Mouse (Mus musculus) embryonic facial prominence, embryonic 13.5 days (tissue): ENCODE measurements around the gene Bag6. TPM values are rescaled to one million over a fixed set of nuclear protein-coding genes. Genes with fewer than 3 reads are reported as not detected.
"Not testable (repeated sequence)": the region's sequence is repeated elsewhere in the genome, so short reads cannot be mapped to it uniquely, and the experiment has no call there.

Experiments used
- ATAC-seq: fragments of 200-750 bp; cut with Nextera tagmentation; 2 replicates; pipeline ENCODE4 v1.8.0; 2017; ENCODE audit warnings: low read depth; ENCODE audit not compliant: insufficient number of reproducible peaks, insufficient read depth, low FRiP score, low TSS enrichment
- H3K27ac ChIP-seq: fragments of 300-500 bp; sonication (generic); 2 replicates; pipeline ENCODE4 v1.5.1; 2015; ENCODE audit warnings: moderate library complexity, mild to moderate bottlenecking, inconsistent platforms
- H3K27me3 ChIP-seq: fragments of 300-500 bp; sonication (generic); 2 replicates; pipeline ENCODE4 v1.6.1; 2015; ENCODE audit warnings: mild to moderate bottlenecking, inconsistent platforms
- H3K36me3 ChIP-seq: fragments of 300-500 bp; sonication (generic); 2 replicates; pipeline ENCODE4 v1.6.1; 2015; ENCODE audit warnings: mild to moderate bottlenecking, inconsistent platforms
- H3K4me1 ChIP-seq: fragments of 300-500 bp; sonication (generic); 2 replicates; pipeline ENCODE4 v1.6.1; 2015; ENCODE audit warnings: inconsistent platforms
- H3K4me2 ChIP-seq: fragments of 300-500 bp; sonication (generic); 2 replicates; pipeline ENCODE4 v1.6.1; 2015; ENCODE audit warnings: moderate library complexity, mild to moderate bottlenecking, inconsistent platforms
- H3K4me3 ChIP-seq: fragments of 300-500 bp; sonication (generic); 2 replicates; pipeline ENCODE4 v1.5.1; 2015; ENCODE audit warnings: mild to moderate bottlenecking, inconsistent platforms
- H3K9ac ChIP-seq: fragments of 300-500 bp; sonication (generic); 2 replicates; pipeline ENCODE4 v1.6.1; 2015; ENCODE audit warnings: mild to moderate bottlenecking, inconsistent platforms
- H3K9me3 ChIP-seq: fragments of 300-500 bp; sonication (generic); 2 replicates; pipeline ENCODE4 v1.6.1; 2016; ENCODE audit warnings: inconsistent platforms
- WGBS: fragments of 180-500 bp; shearing (Covaris S2); methylation state at CpG from one replicate; pipeline ENCODE4 v1.1.7; 2015; ENCODE audit warnings: mixed read lengths; 5-methylcytosine and 5-hydroxymethylcytosine counted together
- polyA plus RNA-seq: library from polyadenylated mRNA; unstranded; fragments of >200 nt; fragmentation: Nextera tagmentation; extraction: Ambion mirVana; gene quantifications from 2 replicates; pipeline ENCODE4 v1.2.1, GENCODE M21; 2015

Gene Bag6
- polyA plus RNA-seq, 1 experiment from 2014 or later: 67.8 TPM

DNA sequence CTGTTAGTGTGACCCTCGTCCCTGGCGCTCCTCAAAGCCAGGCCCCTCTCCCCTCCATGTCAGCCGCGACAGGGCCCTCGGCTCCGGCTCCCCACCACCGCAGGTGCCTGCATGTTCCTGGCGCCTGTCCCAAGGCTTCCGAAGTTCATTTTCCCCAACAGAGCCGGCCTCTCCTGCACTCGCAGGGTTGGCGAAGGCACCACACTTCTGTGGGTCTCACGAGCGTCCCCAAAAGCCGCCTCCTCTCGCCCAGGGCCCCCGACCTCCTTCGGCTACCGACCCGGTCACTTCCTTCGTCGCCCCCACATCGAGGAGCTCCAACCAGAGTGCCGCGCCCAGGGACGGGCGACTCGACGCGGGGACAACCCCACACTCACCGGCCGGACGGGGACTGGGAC lies 14.2 kb upstream of the Bag6 start:
- ATAC-seq: no peak
- H3K9ac ChIP-seq: peak overlapping the region; percentile 95
- H3K36me3 ChIP-seq: peaks cover 51% of the 10 kb centered on the region
- H3K4me2 ChIP-seq: peak overlapping the region; percentile 94
- H3K4me1 ChIP-seq: peaks cover 26% of the 10 kb centered on the region
- H3K27me3 ChIP-seq: no peaks in the 10 kb centered on the region
- H3K9me3 ChIP-seq: no peaks in the 10 kb centered on the region
- under 1% methylated on average over 33 of the region's 33 CpGs for WGBS
- H3K27ac ChIP-seq: peak overlapping the region; percentile 60; the same call in 1 of the 2 replicates
- H3K4me3 ChIP-seq: peak overlapping the region; percentile 94

DNA sequence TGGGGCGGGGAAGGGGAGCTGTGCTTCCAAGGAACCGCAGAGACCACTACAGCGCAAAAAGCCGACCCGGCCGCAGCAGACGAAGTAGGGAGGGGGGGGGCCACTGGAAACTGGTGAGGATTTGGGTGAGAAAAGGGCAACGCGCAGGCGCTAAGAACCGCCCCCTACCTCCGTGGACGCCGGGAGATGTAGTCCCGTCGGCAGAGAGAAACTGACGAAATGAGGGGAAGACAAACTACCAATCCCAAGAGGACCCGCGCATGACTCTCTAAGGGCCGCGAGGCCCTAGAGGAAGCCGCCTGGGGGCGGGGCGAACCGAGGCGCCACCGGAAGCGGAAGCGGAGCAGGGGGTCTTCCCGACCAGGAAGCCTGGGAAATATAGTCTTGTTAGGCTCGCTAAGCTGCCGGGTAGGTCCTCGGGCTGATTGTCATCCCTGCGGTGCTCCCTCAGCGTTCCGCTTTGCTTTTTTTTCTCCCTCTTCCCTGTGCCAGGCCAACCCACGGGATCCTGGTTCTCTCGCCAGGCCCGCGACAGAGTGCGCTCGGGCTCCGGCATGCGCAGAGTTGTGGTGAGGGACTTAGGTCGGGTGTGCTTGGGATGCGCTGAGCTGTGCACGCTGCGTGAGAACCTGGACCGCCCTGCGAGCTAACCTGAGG lies 13.7 kb upstream of the Bag6 start, which contains the start of gene Gpank1:
TSS of gene Gpank1 (plus strand) at position 313 of the 657 bp plus-strand sequence.
- Histone ChIP-seq H3K4me3 (peak within 1 kb of the TSS; percentile 94), H3K9me3 (no peaks in the 10 kb centered on the region), H3K4me2 (peak within 1 kb of the TSS; percentile 94), H3K9ac (peak within 1 kb of the TSS; percentile 95), H3K27me3 (no peaks in the 10 kb centered on the region), H3K36me3 (peaks cover 46% of the 10 kb centered on the region), H3K27ac (peak within 1 kb of the TSS; percentile 93), H3K4me1 (peaks cover 26% of the 10 kb centered on the region)
- WGBS: under 1% methylated on average over 50 of the region's 50 CpGs
- peak; percentile 89 for ATAC-seq

GRCm38 (mm10) chr17:35121871-35122303 lies 13.1 kb upstream of the Bag6 start, which contains the start of gene Csnk2b:
Gene Csnk2b, minus strand, starts transcription at chr17:35122053.
- H3K9me3 ChIP-seq: no peaks in the 10 kb centered on the region
- H3K27me3 ChIP-seq: no peaks in the 10 kb centered on the region

GRCm38 (mm10) chr17:35123287-35123686 lies 11.7 kb upstream of the Bag6 start:
- H3K27ac ChIP-seq, H3K27me3 ChIP-seq, H3K9me3 ChIP-seq, H3K9ac ChIP-seq, H3K4me3 ChIP-seq, ATAC-seq, H3K4me2 ChIP-seq: not testable (repeated sequence)
- H3K36me3 ChIP-seq: peaks cover 37% of the 10 kb centered on the region
- WGBS: 90% methylated on average over 9 of the region's 9 CpGs
- peaks cover 40% of the 10 kb centered on the region for H3K4me1 ChIP-seq

More at GRCm38 (mm10) chr17:35121871-35122303, 13.1 kb upstream of the Bag6 start, which contains the start of gene Csnk2b:
- no peak for ATAC-seq
- Histone ChIP-seq H3K36me3 (peaks cover 42% of the 10 kb centered on the region), H3K9ac (peak within 1 kb of the TSS; percentile 95), H3K4me3 (peak within 1 kb of the TSS; percentile 94), H3K4me2 (peak within 1 kb of the TSS; percentile 94), H3K27ac (peak within 1 kb of the TSS; percentile 93), H3K4me1 (peaks cover 31% of the 10 kb centered on the region)
- WGBS: under 1% methylated on average over 19 of the region's 19 CpGs

DNA sequence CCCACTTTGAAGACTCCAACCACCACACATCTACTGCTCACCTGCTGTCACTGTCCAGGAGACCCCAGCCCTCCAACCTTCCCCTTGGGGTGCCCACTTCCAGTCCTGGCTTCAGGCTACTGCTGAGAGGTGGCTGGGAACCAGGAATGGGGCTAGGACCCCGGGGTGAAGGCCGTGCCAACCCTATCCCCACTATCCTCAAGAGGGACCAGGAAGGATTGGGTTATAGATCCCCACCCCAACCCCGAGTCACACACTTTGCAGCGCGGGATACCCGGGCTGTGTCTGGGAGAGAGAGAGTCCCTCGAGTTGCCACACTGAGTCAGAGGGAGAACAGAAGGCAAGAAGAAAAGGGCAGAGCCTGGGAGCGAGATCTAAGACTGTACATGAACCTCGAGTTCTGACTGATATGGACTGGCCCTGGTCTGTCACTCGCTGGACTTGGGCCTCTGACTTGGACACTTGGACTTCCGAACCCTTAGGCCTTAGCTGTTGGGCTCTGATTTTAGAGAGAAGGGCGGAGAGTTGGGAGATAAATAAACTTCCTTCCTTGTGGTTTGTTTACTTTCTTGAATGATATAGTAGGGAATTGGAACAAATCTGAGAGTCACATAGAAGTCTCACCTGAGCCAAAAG lies 10.6 kb upstream of the Bag6 start:
- H3K27me3 ChIP-seq: not testable (repeated sequence)
- 95% methylated on average over 12 of the region's 12 CpGs for WGBS
- peaks cover 40% of the 10 kb centered on the region for H3K4me1 ChIP-seq

GRCm38 (mm10) chr17:35125081-35125480 lies 9.9 kb upstream of the Bag6 start:
- Histone ChIP-seq H3K27me3 (no peaks in the 10 kb centered on the region), H3K4me1 (peaks cover 35% of the 10 kb centered on the region), H3K36me3 (peaks cover 37% of the 10 kb centered on the region), H3K4me3 (no peak overlapping the region; the same call in 1 of the 2 replicates), H3K4me2 (peak overlapping the region; percentile 83; the same call in 1 of the 2 replicates), H3K9ac (peak overlapping the region; percentile 89), H3K27ac (no peak overlapping the region), H3K9me3 (no peaks in the 10 kb centered on the region)
- no peak for ATAC-seq
- 95% methylated on average over 1 of the region's 1 CpGs for WGBS

More for the DNA sequence above, 10.6 kb upstream of the Bag6 start:
- not testable (repeated sequence) for H3K4me2 ChIP-seq, ATAC-seq, H3K9ac ChIP-seq, H3K27ac ChIP-seq, H3K4me3 ChIP-seq, H3K9me3 ChIP-seq
- peaks cover 36% of the 10 kb centered on the region for H3K36me3 ChIP-seq

DNA sequence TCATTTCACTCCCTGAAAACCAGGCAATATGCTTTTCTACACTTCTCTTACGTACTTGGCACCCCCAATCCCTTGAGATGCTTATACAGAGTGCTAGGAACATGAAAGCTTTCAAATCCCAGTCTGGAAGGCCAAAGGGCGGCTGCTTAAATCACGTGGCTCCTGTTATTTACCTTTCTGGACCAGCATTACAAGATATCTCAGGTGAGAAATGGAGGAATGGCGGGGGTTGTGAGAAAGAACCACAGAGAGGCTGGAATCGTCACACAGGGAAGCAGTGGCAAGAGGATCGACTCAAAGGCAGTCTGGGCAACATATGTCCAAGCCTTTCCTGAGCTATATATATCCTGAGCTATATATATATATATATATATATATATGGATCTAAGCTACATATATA lies 9.4 kb upstream of the Bag6 start:
- no peak for ATAC-seq
- no peaks in the 10 kb centered on the region for H3K9me3 ChIP-seq
- 29% methylated on average over 6 of the region's 6 CpGs for WGBS
- H3K27me3 ChIP-seq: no peaks in the 10 kb centered on the region
- H3K9ac ChIP-seq: peak overlapping the region; percentile 89
- peak overlapping the region; percentile 88; the same call in 1 of the 2 replicates for H3K27ac ChIP-seq
- peak overlapping the region; percentile 83 for H3K4me2 ChIP-seq
- peak overlapping the region; percentile 82 for H3K4me3 ChIP-seq
- peaks cover 41% of the 10 kb centered on the region for H3K36me3 ChIP-seq
- peaks cover 31% of the 10 kb centered on the region for H3K4me1 ChIP-seq

DNA sequence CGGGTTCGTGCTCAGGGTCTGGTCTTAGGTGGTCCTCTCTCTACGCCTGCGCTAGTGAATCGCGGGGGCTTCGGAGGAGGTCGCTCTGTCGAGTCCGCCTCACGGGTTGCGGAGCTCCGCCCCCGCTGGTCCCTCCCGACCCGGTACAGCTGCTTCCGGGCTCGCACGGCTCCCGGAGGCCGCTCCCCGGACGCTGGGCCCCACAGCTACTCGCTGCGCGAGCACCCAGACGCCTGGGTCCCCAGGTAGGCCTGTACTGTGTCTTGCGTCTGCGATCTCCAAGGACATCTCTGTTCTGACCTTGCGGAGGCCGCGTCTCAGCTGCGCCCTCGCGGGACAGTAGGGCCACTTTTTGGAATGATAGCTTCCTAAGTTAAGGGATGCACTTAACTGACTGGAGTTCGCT lies 8.8 kb upstream of the Bag6 start, which contains the start of gene D17H6S53E:
TSS of gene D17H6S53E (plus strand) at position 168 of the 406 bp plus-strand sequence.
- no peaks in the 10 kb centered on the region for H3K9me3 ChIP-seq
- peaks cover 31% of the 10 kb centered on the region for H3K4me1 ChIP-seq
- peak; percentile 70; the same call in 1 of the 2 replicates for ATAC-seq
- H3K9ac ChIP-seq: peak within 1 kb of the TSS; percentile 89
- no peaks in the 10 kb centered on the region for H3K27me3 ChIP-seq
- H3K27ac ChIP-seq: peak within 1 kb of the TSS; percentile 88
- WGBS: under 1% methylated on average over 36 of the region's 36 CpGs
- H3K4me3 ChIP-seq: peak within 1 kb of the TSS; percentile 82
- H3K4me2 ChIP-seq: peak within 1 kb of the TSS; percentile 83
- peaks cover 45% of the 10 kb centered on the region for H3K36me3 ChIP-seq

- Histone ChIP-seq H3K4me3 (peak overlapping the region; percentile 82), H3K27me3 (no peaks in the 10 kb centered on the region), H3K27ac (peak overlapping the region; percentile 88; the same call in 1 of the 2 replicates), H3K9ac (peak overlapping the region; percentile 89), H3K9me3 (no peaks in the 10 kb centered on the region), H3K4me2 (peak overlapping the region; percentile 83), H3K4me1 (peaks cover 30% of the 10 kb centered on the region), H3K36me3 (peaks cover 45% of the 10 kb centered on the region)
- no peak for ATAC-seq
- WGBS: 67% methylated on average over 13 of the region's 13 CpGs
These were observed 8.0 kb upstream of the Bag6 start for GRCm38 (mm10) chr17:35127017-35127416.

GRCm38 (mm10) chr17:35128996-35129395 lies 6.0 kb upstream of the Bag6 start:
- Histone ChIP-seq H3K9ac (no peak overlapping the region), H3K9me3 (no peaks in the 10 kb centered on the region), H3K27ac (no peak overlapping the region), H3K36me3 (peaks cover 38% of the 10 kb centered on the region), H3K27me3 (no peaks in the 10 kb centered on the region), H3K4me3 (no peak overlapping the region), H3K4me1 (peaks cover 23% of the 10 kb centered on the region), H3K4me2 (no peak overlapping the region)
- ATAC-seq: no peak
- 77% methylated on average over 11 of the region's 11 CpGs for WGBS

DNA sequence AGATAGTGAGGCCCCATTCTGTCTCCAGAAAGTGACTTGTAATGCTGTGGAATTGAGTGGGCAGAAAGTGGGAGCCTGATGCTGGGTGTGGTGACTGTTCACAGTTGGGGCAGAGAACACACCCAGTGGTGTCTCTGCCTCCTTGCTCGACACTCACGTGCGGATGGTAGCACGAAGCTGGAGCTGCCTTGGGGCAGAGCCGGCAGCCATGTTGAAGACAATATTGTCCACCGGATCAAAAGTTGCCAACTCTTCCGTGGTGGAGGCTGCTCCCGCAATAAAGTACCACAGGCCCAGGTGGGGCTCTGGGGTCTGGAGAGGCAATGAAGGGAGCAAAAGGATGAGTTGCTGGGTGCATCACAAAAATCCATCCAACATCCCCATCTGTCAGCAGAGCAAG lies 3.9 kb upstream of the Bag6 start:
- H3K36me3 ChIP-seq: peaks cover 29% of the 10 kb centered on the region
- H3K27me3 ChIP-seq: no peaks in the 10 kb centered on the region
- H3K4me2 ChIP-seq: no peak overlapping the region
- no peak overlapping the region for H3K27ac ChIP-seq
- H3K9ac ChIP-seq: no peak overlapping the region
- peaks cover 14% of the 10 kb centered on the region for H3K4me1 ChIP-seq
- ATAC-seq: no peak
- no peak overlapping the region for H3K4me3 ChIP-seq
- 90% methylated on average over 8 of the region's 8 CpGs for WGBS
- no peaks in the 10 kb centered on the region for H3K9me3 ChIP-seq
